Mouse (Mus musculus): ENCODE measurements at regions not wholly inside any gene's neighbourhood (a gene's known extent, or its start where the extent isn't known, plus 50 kb on each side); places are given as distances from the start of the nearest gene placed in this dataset.
A peak's percentile ranks its signal among the peaks of the same experiment; 100 is the strongest.

DNA sequence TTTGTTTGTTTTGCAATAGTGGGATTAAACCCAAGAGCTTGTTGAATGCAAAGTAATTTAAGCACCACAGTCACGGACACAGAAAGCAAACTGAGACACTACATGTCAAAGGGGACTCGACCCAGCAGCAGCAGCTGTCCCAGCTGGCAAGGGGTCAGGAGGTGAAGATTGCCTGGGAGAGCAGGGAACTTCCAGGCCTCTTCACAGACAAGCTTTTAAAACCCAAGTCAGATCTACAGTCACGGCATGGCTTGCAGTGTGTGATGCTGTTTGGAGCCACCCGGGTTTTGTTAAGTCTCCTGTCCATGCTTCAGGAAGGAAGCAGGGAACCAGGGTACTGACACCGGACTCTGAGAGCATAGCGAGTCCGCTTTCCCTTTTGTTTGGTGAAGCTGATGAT, 125.4 kb downstream of the Cd83 start:
- no peak for DNase-seq (ENCODE audit: extremely low spot score in 1 of 2, low spot score in 1 of 2)

DNA sequence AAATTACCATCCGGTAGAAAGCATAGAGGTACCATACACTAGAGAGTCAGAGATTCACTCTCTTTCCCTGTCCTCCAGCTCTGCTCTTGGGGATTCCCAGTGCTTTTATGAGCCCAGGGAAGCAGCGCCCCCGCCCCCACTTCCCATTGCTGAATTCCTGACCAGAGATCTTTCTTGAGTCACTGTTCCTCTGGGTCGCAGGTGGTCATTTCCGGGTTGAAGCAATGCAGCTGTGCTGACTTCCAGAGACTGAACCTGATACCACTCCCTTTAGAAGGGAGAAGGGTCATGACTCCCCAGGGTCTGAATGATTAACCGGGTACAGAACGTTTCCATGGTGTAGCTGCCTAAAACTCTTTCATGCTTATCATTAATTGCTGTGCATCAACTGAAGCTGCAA, 128.9 kb downstream of the Cd83 start:
- DNase-seq (ENCODE audit: extremely low spot score in 1 of 2, low spot score in 1 of 2), result no peak

DNA sequence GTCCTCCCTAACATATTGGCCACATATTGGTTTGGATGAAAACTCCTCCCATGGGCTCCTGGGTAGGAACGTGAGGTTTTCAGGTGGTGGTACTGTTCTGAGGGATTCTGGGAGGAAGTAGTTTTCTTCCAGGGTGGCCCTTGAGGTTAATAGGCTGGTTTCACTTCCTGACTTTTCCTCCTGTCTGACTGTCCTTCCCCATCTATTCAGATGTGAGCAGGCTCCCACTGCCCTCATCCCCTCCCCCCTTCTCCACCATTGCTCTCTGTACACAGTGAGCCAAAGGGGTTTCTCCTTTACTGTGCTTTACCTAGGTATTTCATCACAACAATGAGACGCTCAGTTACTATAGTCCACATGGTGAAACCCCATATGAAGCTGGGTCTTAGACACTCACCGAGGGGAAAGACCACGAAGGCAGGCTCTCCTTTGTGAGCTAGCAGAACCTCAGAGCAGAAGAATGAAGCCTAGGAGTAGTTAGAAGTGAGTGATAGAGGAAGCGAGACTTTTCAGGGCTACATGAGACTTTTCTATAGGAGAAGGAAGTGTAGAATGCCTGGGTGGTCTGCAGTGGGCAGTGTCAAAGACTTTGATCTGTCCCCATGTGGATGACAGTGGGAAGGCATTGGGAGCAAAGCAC, 135.3 kb downstream of the Cd83 start:
- DNase-seq (ENCODE audit: extremely low spot score in 1 of 2, low spot score in 1 of 2), result no peak

DNA sequence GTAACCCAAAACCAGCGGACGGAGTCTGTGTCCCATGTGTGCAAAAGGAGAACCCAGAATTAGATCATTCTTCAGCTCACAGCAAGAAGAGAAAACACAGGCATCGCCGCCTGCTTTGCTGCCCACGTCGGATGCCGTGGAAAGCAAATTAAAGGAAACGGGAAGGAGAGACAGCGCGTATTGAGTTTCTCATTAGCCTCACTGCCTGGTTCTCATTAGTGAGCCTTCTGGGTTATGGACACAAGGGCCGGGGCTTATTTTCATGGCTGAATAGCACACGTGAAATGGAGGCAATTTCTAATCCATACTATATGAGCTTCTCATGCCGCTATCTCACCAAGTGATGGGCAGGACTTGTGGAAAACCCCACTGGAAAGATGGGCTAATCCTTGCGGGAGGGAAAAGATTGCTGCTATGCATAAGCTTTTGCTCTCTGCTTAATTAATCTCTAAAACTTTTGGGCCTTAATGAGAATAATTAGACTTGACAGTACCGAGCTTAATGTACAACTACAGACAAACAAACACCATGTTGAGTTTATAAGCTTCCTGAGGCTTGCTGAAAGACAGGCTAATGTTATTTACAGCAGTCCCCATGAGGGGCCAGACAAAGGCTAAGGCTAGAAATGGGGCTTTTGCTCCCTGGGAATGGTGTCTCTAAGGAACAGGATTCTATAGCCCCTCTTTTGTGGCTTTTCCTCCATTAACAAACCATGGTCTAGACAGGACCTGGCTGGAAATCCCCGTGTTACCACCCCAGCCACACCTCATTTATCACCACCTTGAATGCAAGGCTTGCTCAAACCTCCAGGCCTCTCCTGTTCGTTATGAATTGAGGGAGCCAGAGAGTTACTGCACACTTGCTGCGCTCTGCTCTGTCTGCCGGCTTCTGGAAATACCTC, 145.8 kb downstream of the Cd83 start:
- DNase-seq (ENCODE audit: extremely low spot score in 1 of 2, low spot score in 1 of 2), result no peak

DNA sequence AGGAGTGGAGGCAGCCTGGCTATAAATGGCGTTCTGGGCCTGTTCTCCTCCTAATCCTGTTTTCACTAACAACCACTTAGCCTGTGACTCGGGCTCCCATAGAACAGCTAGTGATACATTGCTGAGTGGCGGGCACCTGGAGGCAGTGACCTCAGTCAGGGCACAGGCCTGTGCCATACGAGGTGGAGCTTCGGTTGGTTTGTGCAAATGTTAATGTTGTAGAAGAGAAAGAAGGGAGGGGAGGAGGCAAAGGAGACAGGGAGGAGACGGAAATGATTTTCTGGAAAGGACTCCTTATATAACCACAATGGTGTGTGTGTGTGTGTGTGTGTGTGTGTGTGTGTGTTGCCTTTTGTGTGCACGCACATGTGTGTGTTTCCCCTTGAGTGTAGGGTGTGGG, 148.4 kb downstream of the Cd83 start:
- DNase-seq (ENCODE audit: extremely low spot score in 1 of 2, low spot score in 1 of 2), result no peak

DNA sequence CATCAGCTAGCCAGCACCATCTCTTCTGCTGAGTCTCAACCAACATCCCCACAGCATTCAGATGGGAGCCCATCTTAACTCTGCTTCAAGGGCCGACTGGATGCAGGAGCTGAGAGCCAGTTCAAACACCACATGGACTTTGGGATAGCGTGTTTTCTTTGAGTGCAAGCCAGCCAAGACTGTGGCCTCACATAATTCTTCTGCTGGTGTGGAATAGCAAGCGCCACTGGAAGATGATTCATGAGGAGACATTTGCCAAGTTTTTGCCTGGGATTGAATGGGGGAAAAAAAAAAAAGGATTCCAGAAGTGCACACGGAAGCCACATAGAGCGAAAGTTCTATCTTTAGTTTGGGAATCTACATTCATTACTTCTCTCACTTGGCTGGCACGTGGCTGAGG, 150.7 kb downstream of the Cd83 start:
- DNase-seq (ENCODE audit: extremely low spot score in 1 of 2, low spot score in 1 of 2), result peak in 1 of 2 experiments; percentile 39

DNA sequence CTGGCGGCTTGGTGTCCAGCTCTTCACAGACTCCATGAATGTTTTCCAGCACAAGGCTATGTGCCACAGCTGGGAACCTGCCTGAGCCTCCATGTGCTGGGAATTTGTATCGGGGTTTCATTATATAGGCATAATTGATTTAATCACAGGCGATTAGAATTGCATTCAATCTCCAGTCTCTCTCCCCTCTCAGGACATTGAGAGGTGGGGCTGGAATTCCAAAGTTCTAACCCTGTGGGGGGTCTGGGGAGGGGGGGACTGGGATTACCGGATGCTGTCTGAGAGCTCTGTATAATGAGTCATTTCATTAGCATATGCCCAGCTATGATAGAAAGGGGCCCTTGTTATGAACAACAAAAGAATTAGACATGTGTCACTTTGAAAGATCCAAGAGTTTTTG, 151.9 kb downstream of the Cd83 start:
- no peak for DNase-seq (ENCODE audit: extremely low spot score in 1 of 2, low spot score in 1 of 2)

DNA sequence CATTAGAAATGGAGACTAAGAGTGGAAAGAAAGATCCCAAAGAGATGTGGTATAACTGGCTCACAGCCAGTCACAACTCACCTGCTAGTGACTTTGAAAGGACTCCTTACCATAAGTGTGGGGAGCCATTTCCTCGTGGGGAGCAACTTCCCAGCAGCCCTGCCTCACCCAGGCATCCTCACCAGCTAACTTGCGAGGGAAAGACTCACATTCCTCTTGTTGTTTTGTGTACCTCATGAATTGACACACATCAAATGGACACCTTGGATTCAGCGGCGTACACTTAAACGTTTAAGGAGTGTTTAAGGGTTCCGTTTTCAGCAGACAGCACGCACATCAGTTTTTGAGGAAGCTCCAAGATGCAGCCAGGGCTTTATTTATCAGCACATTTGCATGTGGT, 154.0 kb downstream of the Cd83 start:
- DNase-seq (ENCODE audit: extremely low spot score in 1 of 2, low spot score in 1 of 2), result no peak

DNA sequence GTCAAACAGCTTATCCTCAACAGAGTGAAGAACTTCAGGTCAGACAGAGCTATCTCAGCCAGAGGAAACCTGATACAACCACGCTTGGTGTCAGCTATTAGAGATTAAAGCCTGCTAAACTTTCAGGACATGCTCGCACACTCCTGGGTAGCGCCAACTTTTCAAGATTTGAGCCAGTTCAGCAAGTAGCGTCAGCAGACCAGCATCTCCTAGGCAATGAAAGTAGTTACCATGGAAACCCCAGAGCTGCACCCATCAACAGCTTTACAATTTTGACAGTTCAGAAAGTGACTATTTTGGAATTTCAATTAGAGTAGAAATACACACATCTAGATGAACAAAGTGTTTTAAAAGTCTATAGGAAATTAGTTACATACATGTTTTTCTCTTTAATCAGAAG, 154.8 kb downstream of the Cd83 start:
- DNase-seq (ENCODE audit: extremely low spot score in 1 of 2, low spot score in 1 of 2), result peak in 1 of 2 experiments; percentile 20

DNA sequence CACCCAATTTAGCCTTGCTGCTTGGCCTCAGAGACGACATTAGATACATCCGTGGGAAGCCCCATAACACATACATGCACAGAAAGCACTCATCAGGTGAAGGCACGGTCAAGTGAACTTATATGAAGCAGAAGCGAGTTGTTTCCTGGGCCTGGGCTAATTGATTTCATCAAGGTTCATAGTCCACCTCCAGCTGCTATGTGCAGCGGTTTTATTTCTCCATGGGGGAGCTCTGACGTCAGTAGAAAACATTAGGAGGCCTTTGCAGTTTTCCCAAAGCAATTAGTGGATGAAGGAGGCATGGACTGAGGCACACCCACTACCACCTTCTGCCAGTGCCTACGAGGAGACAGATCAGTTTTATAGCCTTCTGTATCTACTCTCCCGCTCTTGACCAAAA, 157.2 kb downstream of the Cd83 start:
- DNase-seq (ENCODE audit: extremely low spot score in 1 of 2, low spot score in 1 of 2), result no peak

DNA sequence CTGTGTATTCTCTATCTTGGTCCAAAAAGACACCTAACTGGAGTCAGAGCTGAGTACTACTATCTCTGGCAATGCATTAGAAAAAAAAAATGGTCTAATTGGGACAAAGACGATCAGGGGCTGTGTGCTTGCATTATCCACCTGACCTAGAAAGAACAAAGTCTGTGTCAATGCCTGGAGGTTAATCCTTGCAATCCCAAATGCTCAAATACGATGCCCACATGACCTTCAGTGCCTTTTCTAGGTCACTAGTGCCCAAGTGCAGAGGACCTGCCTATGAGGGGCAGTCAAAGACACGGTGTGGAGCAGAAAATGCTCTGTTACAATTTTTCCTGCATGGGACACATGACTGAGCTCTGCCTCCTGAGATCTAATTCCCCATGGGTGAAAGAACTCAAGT, 164.0 kb downstream of the Cd83 start:
- DNase-seq (ENCODE audit: extremely low spot score in 1 of 2, low spot score in 1 of 2), result no peak

DNA sequence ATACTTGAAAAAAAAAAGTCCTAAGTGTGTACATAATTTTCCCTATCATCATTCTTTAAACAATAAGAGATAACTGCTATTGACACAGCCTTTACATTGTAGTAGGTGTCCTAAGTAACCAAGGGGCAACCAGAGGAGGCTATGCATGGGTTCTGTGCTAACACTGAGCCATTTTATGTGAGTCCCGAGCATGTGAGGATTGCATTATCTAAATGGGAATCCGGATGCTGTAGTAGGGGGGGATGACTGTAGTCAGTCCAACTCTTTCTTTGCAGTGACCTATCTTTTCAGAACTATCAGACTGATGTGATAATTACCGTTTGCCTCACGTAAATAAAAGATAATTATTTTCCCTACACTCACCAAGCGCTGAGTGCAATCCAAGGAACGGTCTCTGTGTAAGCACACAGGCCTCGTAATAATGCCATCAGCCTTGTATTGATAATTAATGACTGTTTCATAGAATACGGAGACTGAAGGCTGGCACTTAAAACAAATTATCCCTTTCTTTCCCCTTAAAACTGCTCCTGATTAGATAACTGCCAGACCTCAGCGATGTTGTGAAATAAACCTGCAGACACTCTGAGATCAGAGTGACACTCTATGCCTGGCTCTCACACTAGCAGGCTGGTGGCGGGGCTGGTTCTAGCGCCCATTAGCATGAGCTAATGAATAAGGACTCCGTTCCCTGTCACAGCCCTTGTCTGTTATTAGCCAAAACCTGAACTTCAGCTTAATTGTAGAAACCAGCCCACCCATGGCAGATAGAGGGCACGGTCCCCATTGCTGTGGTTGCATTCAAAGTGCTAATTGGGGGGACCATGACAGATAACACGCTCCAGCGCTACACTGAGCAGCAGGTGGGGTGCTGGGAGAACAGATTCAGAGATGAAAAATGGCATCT, 165.4 kb downstream of the Cd83 start:
- DNase-seq (ENCODE audit: extremely low spot score in 1 of 2, low spot score in 1 of 2), result no peak

DNA sequence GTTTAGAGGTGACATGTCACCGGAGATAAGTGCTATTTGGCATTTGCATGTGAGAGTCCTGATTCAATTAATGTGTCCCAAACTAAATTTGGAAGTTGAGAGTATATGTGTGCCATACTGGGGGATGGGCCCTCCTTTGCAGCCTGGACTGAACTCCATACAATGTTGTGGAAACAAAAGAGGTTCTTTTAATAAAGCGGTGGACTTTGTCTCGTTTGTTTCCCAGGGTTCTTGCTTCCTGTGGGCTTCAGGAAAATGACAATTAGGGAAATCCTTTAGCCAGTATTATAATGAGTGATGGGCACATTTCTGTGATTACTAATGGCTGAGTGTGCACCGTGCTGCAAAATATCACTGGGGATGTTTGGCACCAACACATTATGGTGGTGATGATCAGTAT, 167.9 kb downstream of the Cd83 start:
- no peak for DNase-seq (ENCODE audit: extremely low spot score in 1 of 2, low spot score in 1 of 2)

DNA sequence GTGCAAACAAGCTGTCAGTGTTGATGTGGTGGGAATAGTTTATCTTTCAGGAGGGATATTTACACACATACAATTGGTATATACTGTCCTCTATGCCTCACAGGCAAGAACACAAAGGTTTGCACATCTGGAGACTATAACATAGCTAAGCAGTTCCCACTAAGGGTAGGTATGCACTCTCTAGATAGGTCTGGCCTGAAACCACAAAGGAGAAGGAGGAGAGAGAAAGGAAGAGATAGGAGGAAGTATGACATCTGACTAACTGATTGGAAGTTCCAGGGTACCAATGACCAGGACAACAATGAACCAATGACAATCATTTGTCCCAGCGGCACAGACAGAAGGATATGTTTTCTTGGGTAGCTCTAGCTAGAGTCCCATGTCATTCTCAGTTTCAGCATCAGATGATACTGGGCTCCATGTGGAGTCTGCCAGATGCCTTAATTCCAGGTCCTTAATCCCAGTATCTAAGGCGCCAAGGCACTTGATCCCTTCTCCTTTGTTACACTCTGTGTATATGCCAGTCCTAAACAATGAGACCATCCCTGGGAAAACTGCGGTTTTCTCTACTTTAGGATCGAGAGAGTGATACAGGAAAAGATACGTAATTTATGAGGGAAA, 168.5 kb downstream of the Cd83 start:
- no peak for DNase-seq (ENCODE audit: extremely low spot score in 1 of 2, low spot score in 1 of 2)

DNA sequence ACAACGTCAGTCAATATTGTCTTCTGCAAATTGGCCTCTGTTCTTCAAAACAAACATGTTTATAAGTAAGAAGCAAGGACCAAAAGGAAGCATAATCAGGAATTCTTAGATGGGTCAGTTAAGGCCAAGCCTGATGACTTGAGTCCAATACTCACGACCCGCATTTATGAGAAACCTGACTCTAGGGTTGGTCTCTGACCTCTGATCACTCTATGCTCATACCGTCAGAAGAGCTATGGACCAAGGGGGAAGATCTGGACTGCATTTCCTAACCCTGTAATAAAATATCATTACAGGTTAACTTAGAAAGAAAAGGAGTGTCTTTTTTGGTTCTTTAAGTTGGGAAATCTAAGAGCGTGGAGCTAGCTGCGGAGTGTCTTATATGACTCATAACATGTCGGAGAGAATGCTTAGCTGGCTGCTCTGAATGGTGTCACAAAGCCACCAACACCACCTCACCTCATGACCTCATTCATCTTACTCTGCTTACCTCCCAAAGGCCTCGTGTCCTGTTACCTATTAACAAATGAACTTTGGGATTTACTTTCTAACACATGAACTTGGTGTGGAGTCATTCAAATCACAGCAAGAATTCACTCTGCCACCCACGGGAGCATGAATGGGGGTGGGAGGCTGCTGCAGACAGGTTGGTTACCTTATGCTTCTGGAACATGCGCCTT, 170.3 kb downstream of the Cd83 start:
- no peak for DNase-seq (ENCODE audit: extremely low spot score in 1 of 2, low spot score in 1 of 2)

DNA sequence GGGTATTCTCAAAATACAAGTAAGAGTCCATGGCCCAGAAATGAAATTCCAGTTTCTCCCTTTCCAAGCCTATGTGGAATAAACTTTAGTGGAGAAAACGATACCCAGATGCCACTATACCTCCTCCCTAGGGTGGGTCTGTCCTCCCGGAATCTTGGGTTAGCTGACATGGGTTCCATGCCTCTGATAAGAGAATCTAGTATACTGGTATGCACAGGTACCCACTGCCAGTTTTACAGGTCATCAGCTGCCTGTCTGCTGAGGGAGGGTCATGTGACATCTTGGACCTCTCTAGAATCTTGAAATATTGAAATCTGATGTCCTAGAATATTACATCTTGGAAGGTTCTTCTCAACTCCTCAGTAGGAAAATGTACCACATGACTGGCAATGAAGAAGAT, 172.5 kb downstream of the Cd83 start:
- DNase-seq (ENCODE audit: extremely low spot score in 1 of 2, low spot score in 1 of 2), result no peak

DNA sequence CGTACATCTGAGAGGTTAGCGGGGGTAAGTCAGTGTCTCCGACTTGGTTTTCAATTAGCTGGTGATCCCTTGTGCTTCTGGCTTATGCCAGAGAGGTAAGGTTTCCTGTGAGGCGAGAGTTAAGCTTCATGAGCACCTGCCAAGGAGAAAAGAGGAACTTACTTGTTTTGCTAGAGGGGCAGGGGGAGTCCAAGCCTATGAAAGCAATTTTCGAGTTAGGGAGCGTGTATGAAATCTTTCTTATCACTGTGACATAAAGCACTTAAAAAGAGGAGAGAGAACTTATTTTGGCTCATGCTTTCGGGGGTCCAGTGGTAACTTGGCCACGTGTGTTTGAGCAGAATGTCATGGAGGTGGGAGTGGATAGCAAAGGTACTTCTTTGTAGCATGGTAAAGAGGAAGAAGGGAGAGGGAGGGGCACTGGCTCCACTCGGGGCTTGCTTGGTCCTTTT, 174.6 kb downstream of the Cd83 start:
- DNase-seq (ENCODE audit: extremely low spot score in 1 of 2, low spot score in 1 of 2), result no peak

DNA sequence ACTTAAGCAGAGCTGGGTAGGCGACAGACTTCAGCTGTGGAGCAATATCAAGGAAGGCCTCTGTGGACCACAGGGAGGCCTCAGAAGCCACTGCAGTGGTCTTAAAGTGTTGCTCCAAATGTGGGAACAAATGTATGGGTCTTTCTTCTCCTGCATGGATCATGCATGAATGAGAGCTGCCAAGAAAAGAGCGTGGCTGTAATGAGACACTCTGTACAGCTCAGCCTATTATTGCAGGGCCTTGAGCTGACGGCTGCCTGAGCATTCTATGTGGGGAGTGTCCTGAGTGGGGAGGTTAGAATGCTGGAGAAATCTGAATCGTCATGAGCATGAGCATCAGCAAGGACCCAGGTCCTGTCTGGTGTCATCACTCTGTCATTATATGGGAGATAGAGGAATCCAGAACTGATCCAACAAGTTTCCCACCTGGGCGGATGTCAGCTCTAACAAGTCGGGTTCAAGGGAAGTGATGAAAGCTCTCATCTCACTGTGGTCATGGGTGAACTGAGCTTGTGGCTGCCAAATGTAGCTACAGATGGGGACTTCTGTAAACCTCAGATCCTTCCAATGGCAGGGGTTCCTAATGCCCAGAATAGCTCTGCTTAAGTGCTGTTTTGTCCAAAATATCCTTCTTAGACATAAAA, 176.6 kb downstream of the Cd83 start:
- DNase-seq (ENCODE audit: extremely low spot score in 1 of 2, low spot score in 1 of 2), result no peak

DNA sequence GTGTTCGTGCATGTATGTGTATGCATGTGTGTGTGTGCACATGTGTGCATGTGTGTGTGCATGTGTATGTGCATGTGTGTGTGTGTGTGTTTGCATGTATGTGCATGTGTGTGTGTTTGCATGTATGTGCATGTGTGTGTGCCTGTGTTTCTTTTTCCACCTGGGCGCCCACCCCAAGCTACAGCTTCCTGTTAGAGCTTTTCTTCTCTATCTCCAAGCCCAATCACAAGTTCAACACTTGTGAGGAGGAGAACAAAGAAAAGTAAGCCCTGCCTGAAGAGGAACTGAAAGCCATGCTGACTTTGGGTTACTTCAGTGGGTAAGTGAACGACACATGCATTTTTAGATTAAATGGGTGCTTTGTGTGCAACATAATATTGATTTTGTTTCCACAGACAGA, 177.4 kb downstream of the Cd83 start:
- DNase-seq (ENCODE audit: extremely low spot score in 1 of 2, low spot score in 1 of 2), result no peak

DNA sequence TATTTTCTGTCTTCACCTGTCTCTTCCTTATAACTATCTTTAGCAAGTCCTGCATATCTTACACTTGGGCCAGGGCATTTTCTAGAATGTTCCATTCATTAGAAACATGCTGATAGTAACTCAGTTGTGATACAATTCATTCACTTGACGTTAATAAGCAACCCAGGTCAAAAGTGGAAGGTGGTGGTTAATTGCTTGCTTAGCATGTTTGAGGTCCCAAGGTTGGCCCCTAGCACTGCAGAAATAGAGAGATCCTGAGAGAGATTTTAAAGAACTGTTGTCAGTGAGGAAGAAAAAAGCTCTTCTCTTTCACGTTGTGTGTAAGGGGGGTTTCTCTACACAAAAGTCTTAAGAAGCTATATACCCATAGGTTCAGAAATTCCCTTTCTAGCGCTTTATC, 178.7 kb downstream of the Cd83 start:
- DNase-seq (ENCODE audit: extremely low spot score in 1 of 2, low spot score in 1 of 2), result no peak

Data from frontal cortex, adult 2 months (tissue).